Mouse (Mus musculus) cerebellum, postnatal 36 days (tissue): ENCODE results near the gene Psmb3.
"Not testable (repeated sequence)": the region's sequence is repeated elsewhere in the genome, so short reads cannot be mapped to it uniquely, and the experiment has no call there.

Experiments used
- DNase-seq, 2 experiments: peaks; one replicate each; pipeline ENCODE4 v3.0.0; 2021 to 2022; ENCODE audit warnings: mixed read lengths in 2 of 2

Psmb3 gene

GRCm38 (mm10) chr11:97717369-97718280, 14.4 kb downstream of the Psmb3 start:
- no peak for DNase-seq

DNA sequence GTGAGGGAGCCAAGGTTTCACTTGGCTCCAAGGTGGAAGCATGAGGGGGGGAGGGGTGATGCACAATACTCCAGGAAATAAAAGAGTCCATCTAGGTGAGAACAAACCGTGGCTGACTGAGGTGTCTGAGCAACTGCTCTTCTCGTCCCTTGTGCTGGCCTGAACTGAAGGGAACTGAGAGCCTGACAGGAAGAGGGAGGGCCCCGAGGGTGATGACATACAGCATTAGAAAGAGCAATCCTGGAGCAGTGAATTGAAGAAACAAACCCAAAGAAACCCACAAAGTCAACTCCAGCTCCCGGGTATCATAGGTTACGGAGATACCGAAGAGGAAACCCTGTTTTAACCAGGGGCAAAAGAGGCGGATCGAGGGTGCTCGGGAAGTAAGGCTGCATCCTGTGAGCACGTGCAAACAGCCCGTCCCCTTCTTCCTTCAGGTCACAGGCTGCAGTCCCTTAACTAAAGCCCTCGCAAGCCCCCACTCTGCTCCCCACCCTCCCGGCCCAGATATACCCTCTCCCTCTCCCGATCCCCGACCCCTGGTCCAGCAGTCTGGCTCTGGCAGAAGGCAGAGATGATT, 15.2 kb downstream of the Psmb3 start:
- DNase-seq = no peak

DNA sequence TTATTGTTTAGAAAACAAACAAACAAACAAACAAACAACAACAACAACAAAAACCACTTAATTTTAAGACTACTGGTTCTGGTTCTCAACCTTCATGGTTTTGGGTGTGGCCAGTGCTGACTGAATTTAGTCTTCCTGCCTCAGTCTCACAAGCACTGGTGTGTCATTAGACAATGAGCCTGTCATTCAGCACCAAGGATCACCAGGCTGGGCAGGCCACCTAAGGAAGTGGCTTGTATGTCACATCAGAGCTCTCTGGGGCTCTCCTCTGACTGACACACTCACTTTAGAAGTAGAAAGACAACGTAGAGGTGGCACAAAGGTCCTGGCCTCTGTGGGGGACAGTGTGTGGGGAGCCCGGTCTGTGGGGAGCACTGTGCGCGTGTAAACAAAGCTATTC, 15.8 kb downstream of the Psmb3 start:
- DNase-seq = no peak

- DNase-seq = no peak
Measured at GRCm38 (mm10) chr11:97721338-97721737, 18.1 kb downstream of the Psmb3 start.

- no peak for DNase-seq
Measured at GRCm38 (mm10) chr11:97723709-97724108, 20.5 kb downstream of the Psmb3 start.

DNA sequence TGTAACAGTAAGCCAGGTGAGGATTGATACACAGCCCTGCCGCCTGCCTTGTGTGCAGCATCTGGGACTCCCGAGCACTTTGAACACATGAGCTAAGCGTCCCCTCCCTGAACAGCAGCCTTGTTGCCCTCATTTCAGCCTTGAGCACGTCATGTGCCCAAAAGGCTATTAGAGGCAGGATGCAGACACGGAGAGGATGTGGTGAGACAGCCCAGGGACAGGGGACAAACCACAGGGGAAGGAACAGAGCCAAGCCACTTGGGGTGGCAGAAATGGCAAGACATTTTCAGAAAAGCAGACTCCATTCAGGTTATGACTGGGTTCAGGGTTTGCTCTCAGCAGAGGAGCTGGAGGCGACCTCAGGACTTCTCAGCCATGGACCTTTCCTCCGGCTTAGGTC, 25.1 kb downstream of the Psmb3 start:
- no peak for DNase-seq

GRCm38 (mm10) chr11:97728730-97729129, 25.5 kb downstream of the Psmb3 start:
- DNase-seq = no peak

DNA sequence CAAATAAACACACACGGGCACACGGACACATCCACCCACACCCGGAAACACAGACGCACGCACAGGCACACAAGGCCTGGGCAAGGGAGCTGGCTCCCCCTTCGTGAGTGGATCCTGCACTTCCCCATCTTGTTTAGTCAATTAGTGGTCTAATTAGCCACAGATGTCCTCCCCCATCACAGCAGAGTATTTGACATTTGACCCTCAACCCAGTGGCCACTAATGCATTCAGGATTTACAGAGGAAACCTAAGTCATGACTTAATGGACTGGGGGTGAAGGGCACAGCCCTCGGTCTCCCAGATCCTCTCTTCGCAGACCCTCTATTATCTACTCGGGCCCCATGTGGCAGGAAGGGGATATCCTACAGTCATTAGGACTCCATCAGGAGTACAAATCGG, 30.5 kb downstream of the Psmb3 start:
- no peak for DNase-seq

DNA sequence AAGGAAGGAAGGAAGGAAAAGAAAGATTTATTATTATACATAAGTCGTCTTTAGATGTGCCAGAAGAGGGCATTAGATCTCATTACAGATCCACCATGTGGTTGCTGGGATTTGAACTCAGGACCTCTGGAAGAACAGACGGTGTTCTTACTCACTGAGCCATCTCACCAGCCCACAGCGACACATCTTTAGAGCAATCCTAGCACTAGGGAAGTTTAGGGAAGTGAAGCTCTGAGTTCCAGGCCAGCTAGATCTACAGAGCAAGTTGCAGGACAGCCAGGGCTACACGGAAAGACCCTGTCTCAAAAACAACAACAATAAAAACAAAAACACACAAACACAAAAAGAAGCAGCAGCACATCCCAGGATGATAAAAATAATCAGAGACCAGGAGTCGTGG, 31.6 kb downstream of the Psmb3 start:
- not testable (repeated sequence) for DNase-seq

GRCm38 (mm10) chr11:97736645-97737044, 33.4 kb downstream of the Psmb3 start:
- no peak for DNase-seq

DNA sequence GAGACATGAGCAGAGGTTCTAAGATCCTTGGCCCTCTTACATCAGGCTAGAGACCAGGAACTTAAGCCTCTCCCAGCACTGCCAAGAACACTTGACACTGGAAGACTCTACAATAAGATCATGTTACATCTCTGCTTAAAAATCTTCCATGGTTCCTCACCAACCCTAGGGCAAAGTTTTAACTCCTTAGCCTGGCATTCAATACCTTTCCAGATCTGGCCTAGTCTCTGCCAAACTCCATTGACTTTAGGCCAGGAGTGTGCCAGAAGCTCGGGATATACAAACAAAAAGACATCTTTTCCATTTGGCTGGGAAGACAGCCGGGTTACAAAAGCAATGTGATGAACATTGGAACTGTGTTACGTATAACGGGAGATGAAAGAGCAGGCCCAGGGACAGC, 34.4 kb downstream of the Psmb3 start:
- DNase-seq = no peak

DNA sequence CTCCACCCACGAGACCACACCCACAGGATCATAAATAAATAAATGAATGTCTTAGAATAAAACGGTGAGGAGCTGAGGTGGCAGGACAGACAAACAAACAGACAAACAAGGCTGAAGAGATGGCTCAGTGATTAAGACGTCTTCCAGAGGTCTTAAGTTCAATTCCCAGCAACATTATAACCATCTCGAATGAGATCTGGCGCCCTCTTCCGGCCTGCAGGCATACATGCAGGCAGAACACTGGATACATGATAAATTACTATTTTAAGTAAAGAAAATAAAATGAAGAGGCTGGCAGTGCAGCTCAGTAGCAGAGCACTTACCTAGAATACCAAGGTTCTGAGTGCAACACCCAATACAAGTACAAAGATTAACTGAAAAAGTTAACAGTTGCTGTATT, 35.5 kb downstream of the Psmb3 start:
- DNase-seq = no peak

DNA sequence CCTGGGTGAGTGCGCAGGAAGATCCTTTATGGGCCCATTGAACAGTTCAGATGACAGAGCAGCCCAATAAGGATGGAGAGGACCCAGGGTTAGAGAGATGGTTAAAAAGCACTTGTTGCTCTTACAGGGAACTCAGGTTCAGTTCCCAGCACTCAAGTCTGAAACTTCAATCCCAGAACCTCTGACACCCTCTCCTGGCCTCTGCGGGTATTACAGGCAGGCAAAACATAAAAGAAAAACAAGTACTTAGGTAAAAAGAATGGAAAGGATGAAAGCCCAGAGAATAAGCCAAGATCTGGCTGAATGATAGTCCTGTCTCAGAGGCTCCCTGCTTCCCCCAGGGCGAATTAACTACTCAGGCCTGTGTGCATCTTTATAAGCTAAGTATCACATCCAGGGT, 36.0 kb downstream of the Psmb3 start:
- DNase-seq = no peak

DNA sequence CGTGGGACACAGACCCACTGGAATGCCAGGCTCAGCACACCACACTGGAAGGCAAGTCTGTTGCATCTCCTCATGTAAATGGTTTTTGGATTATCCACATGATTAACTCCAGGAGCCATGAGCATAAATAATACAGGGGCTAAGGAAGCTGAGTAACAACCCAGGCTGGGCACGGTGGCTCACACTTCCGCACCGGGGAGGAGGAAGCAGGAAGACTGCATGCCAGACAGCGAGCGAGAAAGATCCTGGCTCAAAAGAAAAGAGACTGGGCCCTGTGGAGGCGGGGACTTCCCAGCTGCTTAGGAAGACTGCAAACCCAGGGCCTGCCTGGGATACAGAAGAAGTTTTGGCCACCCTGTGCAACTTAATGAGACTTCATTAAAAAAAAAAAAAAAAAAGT, 37.0 kb downstream of the Psmb3 start:
- DNase-seq = no peak

DNA sequence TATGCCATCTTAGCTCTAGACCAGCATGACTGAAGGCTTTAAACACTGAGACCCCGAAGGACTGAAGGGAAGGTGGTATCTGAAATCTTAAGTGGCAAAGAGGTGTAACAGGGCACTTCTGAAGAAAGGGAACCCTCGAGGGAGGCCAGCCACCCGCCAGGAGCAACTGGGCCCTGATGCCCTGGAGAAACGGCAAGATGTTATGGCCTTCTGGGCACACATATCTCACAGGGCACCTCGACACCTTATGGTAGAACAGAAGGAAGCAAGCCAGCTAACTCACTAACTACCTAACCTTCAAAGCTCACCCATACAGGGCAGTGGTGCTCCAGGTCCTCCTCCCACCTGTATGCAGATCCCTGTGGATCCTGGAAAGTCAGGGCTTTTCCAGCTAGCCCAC, 39.0 kb downstream of the Psmb3 start:
- DNase-seq = no peak

- no peak for DNase-seq
Measured at GRCm38 (mm10) chr11:97742591-97742990, 39.4 kb downstream of the Psmb3 start.

GRCm38 (mm10) chr11:97743423-97743822, 40.2 kb downstream of the Psmb3 start:
- DNase-seq = no peak

GRCm38 (mm10) chr11:97744063-97744717, 41.0 kb downstream of the Psmb3 start, which contains the start of gene Pip4k2b:
Gene Pip4k2b, minus strand, starts transcription at chr11:97744704.
- peak; percentile 58 to 70 for DNase-seq

GRCm38 (mm10) chr11:97744718-97745330, 41.6 kb downstream of the Psmb3 start:
- peak; percentile 97 to 99 for DNase-seq

DNA sequence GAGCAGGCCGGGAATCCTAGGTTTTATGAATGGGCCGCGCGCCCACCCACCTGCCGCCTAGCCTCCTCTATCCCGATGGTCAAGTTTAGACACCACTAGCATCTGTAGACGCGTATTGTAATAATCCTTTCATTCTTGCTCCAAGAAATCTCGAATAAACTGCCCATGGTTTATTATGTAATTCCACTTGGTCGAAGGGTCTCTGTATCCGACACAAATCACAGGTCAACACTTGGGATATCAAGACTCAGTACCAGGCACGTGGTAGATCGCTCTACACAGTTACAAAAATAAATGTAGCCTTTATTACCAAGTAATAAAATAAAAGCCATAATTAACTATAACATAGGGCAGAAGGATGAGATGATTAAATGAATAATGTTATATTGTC, 42.1 kb downstream of the Psmb3 start:
- DNase-seq = no peak

GRCm38 (mm10) chr11:97747773-97748172, 44.6 kb downstream of the Psmb3 start:
- no peak for DNase-seq

DNA sequence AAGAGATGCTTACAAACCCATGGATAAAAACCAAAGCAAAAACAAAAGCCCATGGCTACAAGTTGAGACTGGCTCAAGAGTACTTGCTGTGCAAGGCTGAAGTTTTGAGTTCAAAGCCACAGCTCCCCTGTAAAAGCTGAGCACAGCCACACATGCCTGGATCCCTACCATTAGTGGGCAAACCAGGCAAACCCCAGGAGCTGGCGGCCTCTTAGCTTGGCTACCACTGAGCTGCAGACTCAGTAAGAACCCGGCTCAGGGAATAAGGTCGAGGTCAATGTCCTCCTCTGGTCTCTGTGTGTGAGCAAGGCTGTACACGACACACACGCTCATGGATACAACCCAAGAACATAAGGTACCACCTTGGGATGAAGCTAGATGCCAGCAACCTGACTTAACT, 45.3 kb downstream of the Psmb3 start:
- DNase-seq = no peak

- no peak for DNase-seq
Measured at GRCm38 (mm10) chr11:97753277-97753676, 50.1 kb downstream of the Psmb3 start.
